Mouse (Mus musculus): ENCODE results near the gene Tbc1d9.

Gene Tbc1d9

GRCm38 (mm10) chr8:83165235-83165930 is at the start of gene Tbc1d9:
Gene Tbc1d9 (plus strand): TSS chr8:83165352.
- DNase-seq = peak; percentile 39 to 50

- DNase-seq = no peak
Observed at GRCm38 (mm10) chr8:83135086-83135485, 30.1 kb upstream of the Tbc1d9 start.

DNA sequence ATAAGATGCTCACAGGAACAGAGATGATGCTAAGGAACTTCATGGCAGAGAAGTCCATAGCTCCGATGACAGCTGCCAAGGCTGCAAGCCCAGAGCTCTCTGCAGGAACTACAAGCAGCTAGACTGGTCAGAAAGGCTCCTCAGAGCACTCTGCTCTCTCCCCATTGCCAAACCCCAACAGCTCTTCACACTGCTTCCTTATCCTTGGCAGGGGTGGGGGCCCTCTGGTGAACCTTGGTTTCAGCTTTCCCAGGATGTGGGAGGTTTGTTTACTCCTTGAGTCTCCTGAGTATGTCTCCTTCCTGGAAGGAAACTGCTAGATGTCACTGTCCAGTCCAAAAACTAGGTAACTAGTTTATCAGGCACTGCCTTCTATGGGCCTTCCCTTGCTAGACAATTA is 25.1 kb upstream of the Tbc1d9 start:
- no peak for DNase-seq

DNA sequence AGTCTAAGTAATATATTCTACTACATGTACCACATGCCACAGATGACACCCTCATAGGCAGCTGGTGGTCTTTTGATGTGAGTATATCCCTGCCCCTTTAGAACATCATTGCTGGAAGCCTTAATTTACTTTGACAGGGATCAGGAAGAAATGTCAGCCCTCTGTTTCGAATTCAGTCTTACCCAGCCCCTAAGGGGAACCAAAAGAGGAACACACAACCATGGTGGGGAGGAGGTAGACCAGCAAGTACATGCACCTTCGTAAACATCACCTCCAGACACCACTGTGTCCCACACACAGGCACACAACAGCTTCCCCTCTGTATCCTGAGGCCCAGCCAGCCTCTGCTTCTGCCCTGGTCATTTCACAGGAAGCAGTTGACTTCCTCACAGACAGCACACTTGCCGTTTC is 24.4 kb upstream of the Tbc1d9 start:
- DNase-seq = peak; percentile 34 to 39

GRCm38 (mm10) chr8:83141358-83141757 is 23.8 kb upstream of the Tbc1d9 start:
- peak in 1 of 2 experiments; percentile 22 for DNase-seq

DNA sequence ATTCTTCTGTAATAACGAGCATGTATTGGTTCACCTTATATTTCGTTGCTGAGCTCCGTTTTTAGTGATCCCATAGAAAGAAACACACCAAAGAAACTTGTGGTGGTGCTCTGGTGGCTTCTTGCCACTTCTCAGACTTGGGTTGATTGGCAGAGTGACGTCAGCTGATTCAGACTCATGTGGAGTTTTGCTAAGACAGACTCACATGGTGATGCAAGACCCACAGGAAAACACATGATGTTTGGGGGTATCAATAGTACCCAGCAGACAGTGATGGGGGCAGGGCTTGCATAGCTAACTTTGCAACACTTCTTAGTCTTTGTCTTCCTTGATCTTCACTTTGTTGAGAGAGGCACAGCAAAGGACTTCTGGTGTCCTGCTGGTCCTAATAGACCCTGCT is 20.6 kb upstream of the Tbc1d9 start:
- no peak for DNase-seq

DNA sequence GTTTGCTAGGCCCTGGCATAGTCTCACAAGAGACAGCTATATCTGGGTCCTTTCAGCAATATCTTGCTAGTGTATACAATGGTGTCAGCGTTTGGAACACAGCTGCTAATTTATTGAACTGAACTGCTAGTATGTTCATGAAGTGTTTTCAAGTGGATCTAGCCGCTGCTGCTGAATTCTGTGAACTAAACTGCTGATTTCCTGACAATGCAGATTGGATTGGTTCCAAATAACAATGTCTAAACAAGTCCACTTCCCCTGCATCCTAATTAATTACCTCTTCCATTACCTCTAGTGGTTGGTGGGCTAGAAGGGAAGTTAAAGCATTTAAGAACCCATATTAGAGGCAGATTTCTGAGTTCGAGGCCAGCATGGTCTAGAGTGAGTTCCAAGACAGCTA is 19.7 kb upstream of the Tbc1d9 start:
- no peak for DNase-seq

GRCm38 (mm10) chr8:83149124-83149523 is 16.0 kb upstream of the Tbc1d9 start:
- no peak for DNase-seq

- DNase-seq = no peak
Observed at GRCm38 (mm10) chr8:83152055-83152454, 13.1 kb upstream of the Tbc1d9 start.

DNA sequence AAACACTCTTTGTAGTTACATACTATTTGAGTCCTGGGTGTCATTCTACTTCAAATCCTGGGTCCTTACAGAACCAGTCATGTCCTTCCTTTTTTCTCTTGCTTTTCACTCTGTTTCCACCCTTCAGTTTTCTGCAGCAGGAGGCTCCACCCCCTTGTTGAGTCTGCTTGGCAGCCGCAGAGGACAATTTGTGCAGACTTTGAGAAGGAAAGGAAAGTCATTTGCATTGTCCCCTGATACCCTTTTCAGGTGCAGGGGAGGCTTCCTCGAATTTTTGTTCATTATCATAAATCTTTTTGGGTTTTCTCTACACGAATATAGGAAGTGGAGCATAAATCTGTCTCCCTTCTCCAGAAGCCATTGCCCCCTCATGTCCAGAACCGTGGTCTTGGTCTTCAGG is 12.7 kb upstream of the Tbc1d9 start:
- peak; percentile 29 to 39 for DNase-seq

DNA sequence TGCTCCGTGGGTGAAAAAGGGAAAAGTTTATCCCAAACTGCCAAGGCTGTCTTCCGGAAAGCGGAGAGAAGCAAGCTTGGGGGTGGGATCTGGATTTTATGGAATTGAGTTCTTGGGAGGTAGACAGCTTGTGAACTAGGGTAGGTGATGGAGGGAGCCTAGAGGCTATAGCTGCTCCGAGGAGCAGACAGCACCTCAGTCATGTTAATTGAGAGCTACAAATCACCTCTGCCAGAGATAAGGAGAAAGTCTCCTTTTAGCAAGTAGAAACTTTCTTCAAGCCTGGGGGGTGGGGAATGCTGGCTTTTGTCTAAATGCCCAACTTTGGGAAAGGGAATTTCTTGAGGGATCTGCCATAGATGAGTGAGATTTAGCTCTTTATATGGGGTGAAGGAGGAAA is 10.0 kb upstream of the Tbc1d9 start:
- no peak for DNase-seq

- DNase-seq = peak in 1 of 2 experiments; percentile 13
Observed at GRCm38 (mm10) chr8:83158971-83159370, 6.2 kb upstream of the Tbc1d9 start.

DNA sequence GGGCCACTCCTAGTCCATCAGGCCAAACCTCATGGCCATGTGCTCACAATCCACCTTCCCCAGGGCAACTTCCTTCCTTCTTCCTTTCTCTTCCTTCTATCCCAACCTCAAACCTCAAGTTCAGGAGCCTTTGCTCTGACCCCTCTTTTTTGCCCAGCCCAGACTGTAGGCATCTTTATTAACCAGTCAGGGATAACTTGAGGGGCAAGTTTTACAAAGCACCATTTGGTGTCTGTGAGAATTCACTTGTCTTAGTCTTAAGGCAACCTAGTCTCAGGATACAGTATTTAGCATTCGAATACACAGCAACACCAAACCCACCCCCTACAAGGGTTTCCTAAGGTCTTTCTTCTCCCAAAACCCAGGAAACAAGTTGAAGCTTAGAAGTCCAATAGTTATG is 5.5 kb upstream of the Tbc1d9 start:
- no peak for DNase-seq

DNA sequence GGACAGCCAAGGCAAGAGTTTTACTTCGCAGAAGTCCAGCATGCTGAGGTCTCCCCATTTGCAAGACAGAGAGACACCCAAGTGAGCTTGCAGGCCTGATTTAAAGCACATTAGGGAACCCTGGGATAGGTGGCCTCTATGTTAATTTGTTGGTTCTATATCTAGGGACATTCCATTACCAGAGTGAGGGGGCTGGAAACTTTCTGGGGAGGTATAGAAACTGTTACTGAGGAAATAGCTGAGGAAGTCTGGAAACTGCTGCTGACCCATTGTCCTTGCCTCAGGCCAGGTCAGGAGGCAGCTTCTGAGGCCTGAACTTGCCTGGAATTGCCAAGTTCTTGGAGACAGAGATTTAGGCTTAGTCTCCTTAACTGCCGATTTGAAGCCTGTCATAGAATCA is 4.5 kb upstream of the Tbc1d9 start:
- DNase-seq = no peak

GRCm38 (mm10) chr8:83165931-83166867 is 1.0 kb downstream of the Tbc1d9 start, which contains the start of gene Gm10645:
Gene Gm10645 (minus strand): TSS chr8:83166170.
- peak; percentile 41 to 43 for DNase-seq

DNA sequence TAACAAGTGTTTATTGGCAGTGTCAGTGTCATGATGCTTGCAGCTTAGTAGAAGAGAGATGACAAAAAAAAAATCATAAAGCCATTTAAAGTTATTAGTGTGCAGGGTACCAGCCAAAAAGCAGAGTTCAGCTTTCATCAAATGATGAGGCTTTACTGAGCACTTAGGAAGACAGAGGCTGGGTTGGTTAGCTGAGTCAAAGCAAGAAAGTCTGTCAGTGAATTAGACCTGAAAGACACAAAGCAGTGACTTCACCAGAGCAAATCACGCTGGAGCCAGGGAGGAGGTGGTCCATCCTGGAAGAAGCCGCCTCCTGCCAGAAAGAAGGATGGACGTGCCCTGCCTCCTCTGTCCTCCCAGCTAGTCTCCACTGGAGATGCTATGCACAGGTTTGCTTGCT is 2.8 kb downstream of the Tbc1d9 start:
- no peak for DNase-seq

DNA sequence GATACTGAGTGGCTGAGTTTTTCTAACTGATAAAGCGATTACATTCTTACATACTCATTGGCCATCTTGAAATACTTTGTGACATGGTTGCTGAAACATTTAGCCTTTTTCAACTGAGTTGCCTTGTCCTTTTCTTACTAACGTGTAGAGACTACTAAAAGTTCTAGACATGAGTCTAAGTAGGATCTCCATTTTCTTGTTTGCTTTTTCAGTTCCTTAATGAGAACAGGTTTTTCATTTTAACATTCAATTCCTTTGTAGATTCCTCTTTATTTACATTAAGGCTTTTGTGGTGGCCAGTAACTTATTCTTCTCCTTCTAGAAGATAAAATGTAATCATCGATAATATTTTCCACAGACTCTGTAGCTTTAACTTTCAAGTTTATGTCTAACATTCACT is 4.0 kb downstream of the Tbc1d9 start:
- no peak for DNase-seq

DNA sequence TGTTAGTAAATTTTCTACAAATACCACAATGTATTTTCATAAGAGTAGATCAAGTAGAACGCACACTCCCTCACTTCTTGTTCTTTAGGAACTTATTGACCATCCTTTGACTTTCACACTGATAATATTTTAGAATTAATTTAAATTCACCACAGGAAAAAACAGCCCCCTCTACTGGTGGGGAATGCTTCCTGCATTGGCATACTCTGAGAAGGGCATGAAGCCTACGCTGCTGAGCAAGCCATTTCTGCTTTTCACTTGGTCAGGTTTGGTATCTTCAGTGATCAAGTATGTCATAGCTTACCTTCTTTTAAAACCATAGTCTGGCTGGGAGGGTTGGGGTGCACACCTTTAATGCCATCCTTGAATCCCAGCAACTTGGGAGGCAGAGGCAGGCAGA is 4.6 kb downstream of the Tbc1d9 start:
- peak in 1 of 2 experiments; percentile 42 for DNase-seq

DNA sequence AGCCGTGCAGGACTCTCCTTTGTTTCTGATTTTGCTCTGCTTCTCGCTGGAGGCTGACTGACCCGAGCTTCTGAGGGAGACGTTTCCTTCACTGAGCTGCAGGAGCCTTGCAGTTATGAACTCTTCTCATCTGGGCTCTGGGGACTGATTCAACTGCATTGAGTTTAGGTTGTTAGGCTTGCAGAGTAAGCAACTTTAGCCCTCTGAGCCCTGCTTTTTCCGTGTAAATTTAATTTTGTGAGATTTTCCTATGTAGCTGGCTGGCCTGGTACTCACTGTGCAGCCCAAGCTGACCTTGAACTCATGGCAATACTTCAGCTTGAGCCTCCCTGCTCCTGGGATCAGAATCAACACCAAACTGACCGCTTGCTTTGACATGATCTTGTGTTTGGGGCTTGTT is 5.7 kb downstream of the Tbc1d9 start:
- DNase-seq = no peak

- DNase-seq = no peak
Observed at GRCm38 (mm10) chr8:83175680-83176079, 10.5 kb downstream of the Tbc1d9 start.

GRCm38 (mm10) chr8:83176785-83177184 is 11.6 kb downstream of the Tbc1d9 start:
- DNase-seq = no peak

DNA sequence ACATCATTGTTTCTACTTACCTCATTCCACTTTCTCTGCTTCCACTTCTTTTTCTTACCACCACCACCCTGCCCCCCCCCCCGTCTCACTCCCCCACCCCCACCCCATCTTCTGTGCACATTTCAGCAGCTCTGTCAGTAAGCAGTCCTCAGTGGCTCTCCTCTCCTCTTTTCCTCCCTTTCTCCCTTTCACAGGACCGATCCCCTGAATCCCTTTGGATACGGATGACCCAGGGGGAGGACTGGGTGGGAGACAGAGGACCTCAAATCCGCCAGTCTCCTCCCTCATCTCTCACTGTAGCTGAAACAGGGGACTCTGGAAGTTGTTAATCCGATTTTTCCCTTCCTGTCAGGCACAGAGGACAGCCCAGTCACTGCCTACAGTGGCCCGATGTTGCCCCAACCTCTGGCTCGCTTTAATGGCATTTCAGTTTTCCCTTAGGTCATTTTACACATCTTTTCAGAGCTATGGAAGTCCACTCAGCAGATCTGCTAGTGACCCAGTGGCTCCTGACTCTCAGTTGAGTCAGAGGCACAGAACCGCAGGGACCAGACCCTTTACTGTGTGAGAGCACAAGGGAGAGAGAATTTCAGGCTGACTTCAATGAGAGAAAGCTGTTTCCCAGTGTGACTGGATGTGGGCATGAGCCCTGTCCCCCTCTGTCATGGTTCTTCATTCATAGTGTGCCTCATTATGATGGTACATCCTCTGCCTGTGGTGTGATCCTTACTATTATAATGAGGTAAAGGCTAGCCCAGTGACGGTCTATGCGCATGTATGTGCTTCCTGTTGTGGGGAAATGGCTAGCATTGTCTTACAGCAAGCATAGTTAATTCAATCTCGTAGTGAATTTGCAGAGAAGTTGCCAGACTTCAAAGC is 12.4 kb downstream of the Tbc1d9 start:
- DNase-seq = no peak

- peak in 1 of 2 experiments; percentile 29 for DNase-seq
Observed at GRCm38 (mm10) chr8:83178228-83178742, 13.1 kb downstream of the Tbc1d9 start.
